Mouse (Mus musculus): Measurements from ENCODE around the gene Serpina5.

GRCm38 (mm10) chr12:104072286-104072685, 28.6 kb upstream of the Serpina5 start:
- TF ChIP-seq POLR2A (IDR thresholded peaks at IDR 0.05; ENCODE audit: insufficient read depth, low read depth, low read length) (no peak), CTCF (IDR thresholded peaks at IDR 0.05; ENCODE audit: insufficient read depth, low read depth, low read length) (no peak)

Data from olfactory bulb, adult 2 months (tissue).